Mouse (Mus musculus) CH12.LX (cell line): ENCODE results near the gene Ostc. TPM values are rescaled to one million over a fixed set of nuclear protein-coding genes. Genes with fewer than 3 reads are reported as not detected.
A peak's percentile ranks its signal among the peaks of the same experiment; 100 is the strongest.

Experiments
- DNase-seq: peaks from one replicate; pipeline ENCODE4 v3.0.0-alpha.2; 2013; ENCODE audit errors: extremely low read depth
- H3K27ac ChIP-seq: 2 replicates; pipeline ENCODE4 v1.5.1; 2012; ENCODE audit warnings: low read depth, mild to moderate bottlenecking, control low read depth, moderate library complexity; ENCODE audit not compliant: insufficient read depth
- H3K27me3 ChIP-seq: replicated peaks from 2 replicates; pipeline ENCODE3; 2012; ENCODE audit warnings: inconsistent platforms
- H3K36me3 ChIP-seq, 2 experiments: replicated peaks in 1 of 2; 2 replicates each; pipeline versions ENCODE3 to v1.6.1; 2012; ENCODE audit warnings: inconsistent platforms in 1 of 2, low read length in 1 of 2, mild to moderate bottlenecking in 1 of 2, mixed read lengths in 1 of 2, moderate library complexity in 1 of 2; ENCODE audit not compliant: control insufficient read depth in 1 of 2, insufficient read depth in 1 of 2
- H3K4me1 ChIP-seq, 2 experiments: 2 replicates each; pipeline ENCODE4 v1.6.1; 2012; ENCODE audit warnings: inconsistent platforms in 1 of 2, moderate library complexity in 1 of 2; ENCODE audit not compliant: insufficient read depth in 2 of 2, control insufficient read depth in 1 of 2
- H3K4me2 ChIP-seq: 2 replicates; pipeline ENCODE4 v1.6.1; 2012; ENCODE audit warnings: low read depth, mild to moderate bottlenecking, control low read depth; ENCODE audit not compliant: poor library complexity, insufficient read depth, severe bottlenecking
- H3K4me3 ChIP-seq, 3 experiments: fragments of 150-350 bp in 1 of 3; sonication (generic) in 1 of 3; replicated peaks in 1 of 3; 2 replicates each; pipeline versions ENCODE3 to v1.5.1; 2011 to 2012; ENCODE audit warnings: low read depth in 2 of 3, low read length in 2 of 3, mild to moderate bottlenecking in 2 of 3, moderate library complexity in 2 of 3, control low read depth in 1 of 3, improper control_type of control experiment in 1 of 3, inconsistent platforms in 1 of 3, mixed read lengths in 1 of 3; ENCODE audit not compliant: poor library complexity in 1 of 3
- H3K79me2 ChIP-seq: replicated peaks from 2 replicates; pipeline ENCODE4 v1.6.1; 2012; ENCODE audit warnings: mild to moderate bottlenecking, moderate library complexity; ENCODE audit not compliant: control insufficient read depth, poor library complexity, insufficient read depth, severe bottlenecking; ENCODE audit errors: extremely low read depth
- H3K9ac ChIP-seq: 2 replicates; pipeline ENCODE4 v1.6.1; 2012; ENCODE audit warnings: low read depth, mild to moderate bottlenecking, control low read depth, moderate library complexity; ENCODE audit not compliant: insufficient read depth
- H3K9me3 ChIP-seq: replicated peaks from 2 replicates; pipeline ENCODE3; 2012; ENCODE audit warnings: low read length, inconsistent platforms, mixed read lengths
- BHLHE40 ChIP-seq: IDR thresholded peaks from 2 replicates; pipeline ENCODE4 v1.6.1; 2011; ENCODE audit warnings: mild to moderate bottlenecking, low read depth, low read length, improper control_type of control experiment
- CHD1 ChIP-seq: IDR thresholded peaks from 2 replicates; pipeline ENCODE4 v1.6.1; 2012; ENCODE audit warnings: low read depth, low read length, improper control_type of control experiment, inconsistent platforms
- CHD2 ChIP-seq: IDR thresholded peaks from 2 replicates; pipeline ENCODE4 v1.6.1; 2011; ENCODE audit warnings: low read length, improper control_type of control experiment
- CTCF ChIP-seq, 2 experiments: IDR thresholded peaks in 1 of 2; conservative IDR thresholded peaks in 1 of 2; 2 replicates each; pipeline ENCODE4 v1.5.1; 2011 to 2012; ENCODE audit warnings: low read depth in 2 of 2, low read length in 2 of 2, improper control_type of control experiment in 1 of 2, inconsistent platforms in 1 of 2, mild to moderate bottlenecking in 1 of 2, moderate library complexity in 1 of 2
- ELF1 ChIP-seq: IDR thresholded peaks from 2 replicates; pipeline ENCODE4 v1.6.1; 2014; ENCODE audit warnings: low read depth, mild to moderate bottlenecking, inconsistent platforms, low read length, improper control_type of control experiment
- ETS1 ChIP-seq: conservative IDR thresholded peaks from 2 replicates; pipeline ENCODE4 v1.6.1; 2012; ENCODE audit warnings: low read depth, mild to moderate bottlenecking, inconsistent platforms, low read length, improper control_type of control experiment, moderate library complexity
- GABPA ChIP-seq: IDR thresholded peaks from 2 replicates; pipeline ENCODE4 v1.6.1; 2012; ENCODE audit warnings: low read depth, low read length, improper control_type of control experiment, inconsistent platforms; ENCODE audit not compliant: insufficient replicate concordance
- HCFC1 ChIP-seq: IDR thresholded peaks from 2 replicates; pipeline ENCODE4 v1.6.1; 2012; ENCODE audit warnings: low read depth, mild to moderate bottlenecking, inconsistent platforms, low read length, improper control_type of control experiment
- IRF4 ChIP-seq: IDR thresholded peaks from 2 replicates; pipeline ENCODE4 v1.6.1; 2014; ENCODE audit warnings: low read depth, mild to moderate bottlenecking, inconsistent platforms, low read length, improper control_type of control experiment
- JUN ChIP-seq: IDR thresholded peaks from 2 replicates; pipeline ENCODE4 v1.6.1; 2011; ENCODE audit warnings: low read depth, mild to moderate bottlenecking, low read length, improper control_type of control experiment, moderate library complexity; ENCODE audit not compliant: insufficient read depth
- JUND ChIP-seq: conservative IDR thresholded peaks from 2 replicates; pipeline ENCODE4 v1.6.1; 2011; ENCODE audit warnings: low read depth, low read length, improper control_type of control experiment
- KAT2A ChIP-seq: IDR thresholded peaks from 2 replicates; pipeline ENCODE4 v1.6.1; 2012; ENCODE audit warnings: low read length, improper control_type of control experiment, inconsistent platforms; ENCODE audit not compliant: insufficient replicate concordance
- MAX ChIP-seq: IDR thresholded peaks from 2 replicates; pipeline ENCODE4 v1.6.1; 2011; ENCODE audit warnings: low read length, improper control_type of control experiment
- MAZ ChIP-seq: IDR thresholded peaks from 2 replicates; pipeline ENCODE4 v1.6.1; 2012; ENCODE audit warnings: low read depth, mild to moderate bottlenecking, inconsistent platforms, low read length, improper control_type of control experiment, moderate library complexity
- MEF2A ChIP-seq: IDR thresholded peaks from 2 replicates; pipeline ENCODE4 v1.6.1; 2014; ENCODE audit warnings: low read depth, mild to moderate bottlenecking, inconsistent platforms, low read length, improper control_type of control experiment, borderline replicate concordance
- MXI1 ChIP-seq: IDR thresholded peaks from 2 replicates; pipeline ENCODE4 v1.6.1; 2011; ENCODE audit warnings: mild to moderate bottlenecking, low read depth, low read length, improper control_type of control experiment
- MYC ChIP-seq: IDR thresholded peaks from 2 replicates; pipeline ENCODE4 v1.6.1; 2011; ENCODE audit warnings: low read depth, mild to moderate bottlenecking, improper control_type of control experiment, low read length
- NELFE ChIP-seq: IDR thresholded peaks from 2 replicates; pipeline ENCODE4 v1.6.1; 2011; ENCODE audit warnings: low read depth, low read length, improper control_type of control experiment
- NRF1 ChIP-seq: IDR thresholded peaks from 2 replicates; pipeline ENCODE4 v1.6.1; 2014; ENCODE audit warnings: low read depth, mild to moderate bottlenecking, inconsistent platforms, low read length, improper control_type of control experiment, moderate library complexity
- PAX5 ChIP-seq: IDR thresholded peaks from 2 replicates; pipeline ENCODE4 v1.6.1; 2012; ENCODE audit warnings: low read length, inconsistent platforms, mixed read lengths
- POLR2A ChIP-seq: IDR thresholded peaks from 2 replicates; pipeline ENCODE4 v1.6.1; 2011; ENCODE audit warnings: low read depth, mild to moderate bottlenecking, improper control_type of control experiment, low read length
- POLR2AphosphoS2 ChIP-seq: IDR thresholded peaks from 2 replicates; pipeline ENCODE4 v1.6.1; 2011; ENCODE audit warnings: low read depth, low read length, improper control_type of control experiment
- SIN3A ChIP-seq: IDR thresholded peaks from 2 replicates; pipeline ENCODE4 v1.6.1; 2012; ENCODE audit warnings: low read length, improper control_type of control experiment, inconsistent platforms
- SMC3 ChIP-seq: IDR thresholded peaks from 2 replicates; pipeline ENCODE4 v1.6.1; 2011; ENCODE audit warnings: low read depth, low read length, improper control_type of control experiment
- TBP ChIP-seq: conservative IDR thresholded peaks from 2 replicates; pipeline ENCODE4 v1.6.1; 2011; ENCODE audit warnings: low read depth, low read length, improper control_type of control experiment
- UBTF ChIP-seq: IDR thresholded peaks from 2 replicates; pipeline ENCODE4 v1.6.1; 2012; ENCODE audit warnings: low read depth, mild to moderate bottlenecking, inconsistent platforms, low read length, improper control_type of control experiment, moderate library complexity
- USF1 ChIP-seq: IDR thresholded peaks from 2 replicates; pipeline ENCODE4 v1.6.1; 2014; ENCODE audit warnings: low read depth, mild to moderate bottlenecking, inconsistent platforms, low read length, improper control_type of control experiment
- USF2 ChIP-seq: conservative IDR thresholded peaks from 2 replicates; pipeline ENCODE4 v1.6.1; 2011; ENCODE audit warnings: low read depth, low read length, improper control_type of control experiment
- ZMIZ1 ChIP-seq: IDR thresholded peaks from 2 replicates; pipeline ENCODE4 v1.6.1; 2012; ENCODE audit warnings: low read depth, mild to moderate bottlenecking, inconsistent platforms, low read length, improper control_type of control experiment
- ZNF384 ChIP-seq: IDR thresholded peaks from 2 replicates; pipeline ENCODE4 v1.6.1; 2012; ENCODE audit warnings: low read depth, low read length, improper control_type of control experiment, inconsistent platforms
- dilution Hi-C: fragments of 300-500 bp; cut with MboI; formaldehyde crosslinking; loops from 2 replicates; pipeline ENCODE4 v1.14.3; 2020; ENCODE audit warnings: low sequenced_read_pairs; ENCODE audit not compliant: extremely low pct_unique_long_range_greater_than_20kb, extremely low pct_ligation_motif_present
- in situ Hi-C: fragments of 300-500 bp; cut with MboI; formaldehyde crosslinking; loops from 3 replicates; pipeline ENCODE4 v1.14.3; 2019; ENCODE audit warnings: low sequenced_read_pairs, low pct_ligation_motif_present, low pct_unique_long_range_greater_than_20kb, mixed read lengths
- polyA plus RNA-seq: library from polyadenylated mRNA; unstranded; fragments of >175 nt; gene quantifications from 2 replicates; pipeline ENCODE4 v1.2.1, GENCODE M21; 2012; ENCODE audit warnings: low read depth; ENCODE audit not compliant: insufficient read length
- total RNA-seq, 2 experiments: library from RNA; depleted of rRNA; stranded (reverse); fragments of 300-350 nt in 1 of 2; fragments of >200 nt in 1 of 2; gene quantifications; 2 replicates each; pipeline ENCODE4 v1.2.3; 2012 to 2014

Ostc gene
- total and polyA plus RNA-seq, 3 experiments = 214 to 565 (median 237) TPM

- TF ChIP-seq CTCF (conservative IDR thresholded peaks at IDR 0.05 in 1 of 2, IDR thresholded peaks at IDR 0.05 in 1 of 2; ENCODE audit: low read depth in 2 of 2, low read length in 2 of 2) (no peak), KAT2A (no peak), CHD1 (no peak), SIN3A (no peak), MEF2A (no peak), UBTF (no peak), NELFE (no peak), POLR2AphosphoS2 (no peak), SMC3 (no peak), MAZ (no peak), USF2 (no peak), BHLHE40 (no peak)
- Histone ChIP-seq H3K79me2 (no peaks in the 10 kb centered on the region), H3K4me2 (no peak overlapping the region), H3K4me1 (peaks cover 8 to 21% of the 10 kb centered on the region in 2 experiments; a peak in 3 of 4 replicates), H3K27ac (no peak overlapping the region), H3K9me3 (no peaks in the 10 kb centered on the region), H3K9ac (no peak overlapping the region), H3K27me3 (no peaks in the 10 kb centered on the region), H3K36me3 (no peaks in the 10 kb centered on the region), H3K4me3 (no peak overlapping the region)
- DNase-seq = no peak
- in situ Hi-C loops = no loop called here
- dilution Hi-C loops = no loop called here
These were observed 7.3 kb upstream of the Ostc start for GRCm38 (mm10) chr3:130716555-130716954.

GRCm38 (mm10) chr3:130714775-130715568 is 5.7 kb upstream of the Ostc start:
- Histone ChIP-seq H3K4me2 (peak overlapping the region; percentile 75), H3K4me3 (peak overlapping the region; percentile 26 to 52 (median 51)), H3K79me2 (no peaks in the 10 kb centered on the region), H3K27me3 (no peaks in the 10 kb centered on the region), H3K9ac (peak overlapping the region; percentile 21; the same call in 1 of the 2 replicates), H3K27ac (no peak overlapping the region), H3K36me3 (no peaks in the 10 kb centered on the region), H3K4me1 (peaks cover 4 to 11% of the 10 kb centered on the region in 2 experiments; a peak in 3 of 4 replicates), H3K9me3 (no peaks in the 10 kb centered on the region)
- DNase-seq = peak; percentile 73
- dilution Hi-C loops = no loop called here
- in situ Hi-C loops = no loop called here
- TF ChIP-seq TBP = peak; percentile 45; the same call in 1 of the 2 replicates
- TF ChIP-seq ELF1 = peak; percentile 41; the same call in 1 of the 2 replicates
- peak; percentile 66 for TF ChIP-seq MAX
- 0 out of 2 replicates have a peak, but pooled peaks have one; percentile 23 for TF ChIP-seq POLR2A
- peak; percentile 61 for TF ChIP-seq ZNF384
- TF ChIP-seq CTCF (conservative IDR thresholded peaks at IDR 0.05 in 1 of 2, IDR thresholded peaks at IDR 0.05 in 1 of 2; ENCODE audit: low read depth in 2 of 2, low read length in 2 of 2) = peak; percentile 69 to 86
- peak; percentile 59; the same call in 1 of the 2 replicates for TF ChIP-seq MAZ
- TF ChIP-seq ETS1 = peak; percentile 8; the same call in 1 of the 2 replicates
- peak; percentile 71 for TF ChIP-seq JUND
- TF ChIP-seq MXI1 = peak; percentile 77; the same call in 1 of the 2 replicates
- TF ChIP-seq SMC3 = peak; percentile 69
- 0 out of 2 replicates have a peak, but pooled peaks have one; percentile 51 for TF ChIP-seq NELFE
- TF ChIP-seq NRF1 = no peak
- TF ChIP-seq IRF4 = peak; percentile 60
- TF ChIP-seq CHD2 = no peak
- peak; percentile 90; the same call in 1 of the 2 replicates for TF ChIP-seq CHD1
- no peak for TF ChIP-seq GABPA
- TF ChIP-seq JUN = no peak
- peak; percentile 75 for TF ChIP-seq MYC
- no peak for TF ChIP-seq USF1
- TF ChIP-seq UBTF = no peak
- TF ChIP-seq ZMIZ1 = no peak
- peak; percentile 63 for TF ChIP-seq HCFC1
- TF ChIP-seq PAX5 = no peak
